Mouse (Mus musculus) erythroblast, embryonic 14.5 days (primary cell): ENCODE data around the gene Kap.

Source experiments
- GATA1 ChIP-seq: IDR thresholded peaks from 2 replicates; pipeline ENCODE4 v1.6.1; 2012; ENCODE audit warnings: low read length, inconsistent platforms, mixed read lengths
- TAL1 ChIP-seq: IDR thresholded peaks from 3 replicates; pipeline ENCODE4 v1.6.1; 2012; ENCODE audit warnings: low read length, inconsistent platforms, mixed read lengths

GRCm38 (mm10) chr6:133871131-133871530 lies 17.6 kb upstream of the Kap start:
- TF ChIP-seq GATA1 (no peak), TAL1 (no peak)
